Mouse (Mus musculus): Measurements from ENCODE around the gene Vmn2r54. TPM values are rescaled to one million over a fixed set of nuclear protein-coding genes. Genes with fewer than 3 reads are reported as not detected.
"Not testable (repeated sequence)": the region's sequence is repeated elsewhere in the genome, so short reads cannot be mapped to it uniquely, and the experiment has no call there.

Gene Vmn2r54
- not detected for total RNA-seq (2021)

GRCm38 (mm10) chr7:12640219-12640618 lies at the start of gene Vmn2r54:
Vmn2r54 (minus strand) TSS chr7:12640319.
- not testable (repeated sequence) for DNase-seq

- not testable (repeated sequence) for DNase-seq
Measured at GRCm38 (mm10) chr7:12684903-12685302, 44.8 kb upstream of the Vmn2r54 start, which contains the start of gene Vmn2r55. Vmn2r55 (minus strand) TSS chr7:12685003.

- DNase-seq: no peak
Measured at GRCm38 (mm10) chr7:12608688-12609087, 31.4 kb downstream of the Vmn2r54 start, which contains the start of gene Vmn2r53. Vmn2r53 (minus strand) TSS chr7:12608788.

Other genes with a start within 250 kb of the Vmn2r54 start
- 1 to 10 TPM; 8.9 to 9.4 TPM for gene Zfp551, start 217.6 kb downstream of the Vmn2r54 start, total RNA-seq (2021)
- gene Zfp606, start 162.0 kb downstream of the Vmn2r54 start, total RNA-seq (2021): 10 to 100 TPM; 12.6 to 13.5 TPM
- not detected for gene 2900092C05Rik, start 127.8 kb downstream of the Vmn2r54 start, total RNA-seq (2021)
- gene Vmn2r53, start 31.5 kb downstream of the Vmn2r54 start, total RNA-seq (2021): under 1 TPM; 0.02 to 0.05 TPM
- not detected for gene Vmn2r55, start 44.7 kb upstream of the Vmn2r54 start, total RNA-seq (2021)
- gene Vmn2r56, start 94.7 kb upstream of the Vmn2r54 start, total RNA-seq (2021): not detected
- gene Zscan18, start 163.3 kb upstream of the Vmn2r54 start, total RNA-seq (2021): 10 to 100 TPM; 23.2 to 25.2 TPM
- 10 to 100 TPM; 22.9 to 27.8 TPM for gene Zfp329, start 178.5 kb upstream of the Vmn2r54 start, total RNA-seq (2021)
- 10 to 100 TPM; 13.6 to 14.7 TPM for gene Zfp110, start 194.4 kb upstream of the Vmn2r54 start, total RNA-seq (2021)
- gene Zfp128, start 240.9 kb upstream of the Vmn2r54 start, total RNA-seq (2021): 1 to 10 TPM; 7.7 to 9.0 TPM